Mouse (Mus musculus): Measurements from ENCODE around the gene Inhbe. TPM values are rescaled to one million over a fixed set of nuclear protein-coding genes. Genes with fewer than 3 reads are reported as not detected.

Gene Inhbe
- polyA plus RNA-seq, 1 experiment from 2014 or later, result 0.08 TPM

- no peaks in the 10 kb centered on the region for H3K36me3 ChIP-seq
- no peak for ATAC-seq (ENCODE audit: low FRiP score)
- H3K4me3 ChIP-seq, result no peak overlapping the region
- H3K4me2 ChIP-seq (replicated peaks), result no peak overlapping the region
- H3K9me3 ChIP-seq (replicated peaks), result no peaks in the 10 kb centered on the region
- no peak overlapping the region for H3K9ac ChIP-seq
- H3K4me1 ChIP-seq, result no peaks in the 10 kb centered on the region
- H3K27ac ChIP-seq, result no peak overlapping the region
- WGBS, result 83% methylated on average over 3 of the region's 3 CpGs
- no peaks in the 10 kb centered on the region for H3K27me3 ChIP-seq
Measured at GRCm38 (mm10) chr10:127360714-127361113, 6.5 kb upstream of the Inhbe start.

DNA sequence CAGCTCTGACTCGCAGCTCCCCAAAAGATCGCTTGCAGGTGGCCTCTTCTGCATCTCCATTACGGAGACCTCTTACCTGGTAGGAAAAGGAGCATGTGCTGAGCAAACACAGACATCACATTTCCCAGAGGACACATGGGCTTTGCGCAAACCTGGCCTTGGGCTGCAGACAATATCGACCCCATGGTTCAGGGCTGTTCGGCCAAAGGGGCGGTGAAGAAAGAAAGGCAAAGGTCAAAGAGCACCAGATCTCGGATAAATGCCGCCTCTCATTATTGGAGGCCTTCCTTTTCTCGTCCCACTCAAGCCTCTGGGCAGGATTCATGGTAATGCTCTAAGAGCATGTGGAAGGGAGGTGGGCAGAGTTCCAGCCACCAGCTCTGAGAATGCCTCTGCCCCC lies 1.1 kb upstream of the Inhbe start:
- no peak overlapping the region for H3K27ac ChIP-seq
- H3K27me3 ChIP-seq, result peaks cover 5% of the 10 kb centered on the region; the same call in 1 of the 2 replicates
- H3K4me2 ChIP-seq (replicated peaks), result no peak overlapping the region
- H3K36me3 ChIP-seq, result no peaks in the 10 kb centered on the region
- peaks cover 5% of the 10 kb centered on the region; the same call in 1 of the 2 replicates for H3K4me1 ChIP-seq
- H3K4me3 ChIP-seq, result no peak overlapping the region
- no peak overlapping the region for H3K9ac ChIP-seq
- WGBS, result 42% methylated on average over 10 of the region's 10 CpGs
- H3K9me3 ChIP-seq (replicated peaks), result no peaks in the 10 kb centered on the region
- no peak for ATAC-seq (ENCODE audit: low FRiP score)

DNA sequence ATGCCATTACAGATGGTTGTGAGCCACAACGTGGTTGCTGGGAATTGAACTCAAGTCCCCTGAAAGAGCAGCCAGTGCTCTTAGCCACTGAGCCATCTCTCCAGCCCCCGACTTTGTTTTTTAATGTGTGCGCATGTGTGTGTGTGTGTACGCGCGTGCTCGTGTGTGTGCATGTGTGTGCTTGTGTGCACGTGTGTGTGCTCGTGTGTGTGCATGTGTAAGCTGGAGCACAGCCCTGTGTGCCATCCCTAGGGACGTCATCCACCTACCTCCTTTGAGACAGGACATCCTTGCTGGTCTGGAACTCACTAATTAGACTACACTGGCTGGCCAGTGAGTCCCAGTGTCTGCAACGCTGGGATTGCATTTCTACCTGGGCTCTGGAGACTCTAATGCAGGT lies 1.4 kb downstream of the Inhbe start:
- 90% methylated on average over 11 of the region's 11 CpGs for WGBS
- H3K36me3 ChIP-seq, result no peaks in the 10 kb centered on the region

GRCm38 (mm10) chr10:127352187-127352586 lies 2.0 kb downstream of the Inhbe start:
- no peak overlapping the region for H3K9ac ChIP-seq
- peaks cover 8% of the 10 kb centered on the region; the same call in 1 of the 2 replicates for H3K27me3 ChIP-seq
- H3K4me1 ChIP-seq, result peaks cover 5% of the 10 kb centered on the region; the same call in 1 of the 2 replicates
- H3K4me3 ChIP-seq, result no peak overlapping the region
- H3K9me3 ChIP-seq (replicated peaks), result no peaks in the 10 kb centered on the region
- no peak overlapping the region for H3K4me2 ChIP-seq (replicated peaks)
- ATAC-seq (ENCODE audit: low FRiP score), result no peak
- H3K36me3 ChIP-seq, result no peaks in the 10 kb centered on the region
- H3K27ac ChIP-seq, result no peak overlapping the region
- 87% methylated on average over 9 of the region's 9 CpGs for WGBS

More for the DNA sequence above, 1.4 kb downstream of the Inhbe start:
- peaks cover 5% of the 10 kb centered on the region; the same call in 1 of the 2 replicates for H3K4me1 ChIP-seq
- no peak for ATAC-seq (ENCODE audit: low FRiP score)
- no peaks in the 10 kb centered on the region for H3K9me3 ChIP-seq (replicated peaks)
- H3K4me2 ChIP-seq (replicated peaks), result no peak overlapping the region
- no peak overlapping the region for H3K4me3 ChIP-seq
- H3K27me3 ChIP-seq, result peaks cover 8% of the 10 kb centered on the region; the same call in 1 of the 2 replicates
- H3K9ac ChIP-seq, result no peak overlapping the region
- no peak overlapping the region for H3K27ac ChIP-seq

DNA sequence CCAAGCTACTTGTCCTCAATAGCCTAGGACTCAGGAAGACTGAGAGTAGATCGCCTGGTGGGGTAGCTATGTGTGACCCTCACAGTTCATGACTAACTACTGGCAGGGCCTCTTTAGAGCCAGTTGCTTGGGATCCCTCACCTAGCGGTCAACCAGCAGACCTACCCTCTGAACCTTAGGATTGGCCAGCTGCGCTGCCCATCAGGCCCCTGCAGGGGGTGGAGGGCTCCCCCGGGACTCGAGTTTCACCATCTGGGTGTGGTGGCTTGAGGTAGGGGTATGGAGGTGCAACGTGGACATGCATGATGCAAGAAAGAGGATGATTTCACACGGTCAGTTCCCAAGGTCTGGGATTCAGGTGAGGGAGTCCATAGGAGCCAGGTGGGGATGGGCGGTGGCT lies 2.5 kb downstream of the Inhbe start:
- Histone ChIP-seq H3K27me3 (peaks cover 8% of the 10 kb centered on the region; the same call in 1 of the 2 replicates), H3K36me3 (no peaks in the 10 kb centered on the region), H3K4me3 (no peak overlapping the region), H3K9ac (no peak overlapping the region), H3K9me3 (replicated peaks) (no peaks in the 10 kb centered on the region), H3K4me1 (peaks cover 5% of the 10 kb centered on the region; the same call in 1 of the 2 replicates), H3K4me2 (replicated peaks) (no peak overlapping the region), H3K27ac (no peak overlapping the region)
- no peak for ATAC-seq (ENCODE audit: low FRiP score)
- 66% methylated on average over 8 of the region's 8 CpGs for WGBS

DNA sequence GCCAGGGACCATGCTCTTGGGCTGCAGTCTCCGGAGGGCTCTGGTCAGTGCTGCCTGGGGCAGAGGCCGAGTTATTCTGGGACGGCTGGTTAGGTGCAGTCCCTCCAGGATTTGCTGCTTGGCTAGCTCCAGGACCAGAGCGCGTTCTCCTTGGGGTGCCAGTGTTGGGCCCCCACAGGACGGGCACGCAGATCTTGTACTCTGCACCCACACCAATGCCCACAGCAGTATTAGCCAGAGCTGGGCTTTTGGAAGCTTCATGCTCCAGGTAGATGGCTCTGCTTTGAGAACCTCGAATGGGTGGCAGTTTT lies 3.0 kb downstream of the Inhbe start:
- no peak overlapping the region for H3K27ac ChIP-seq
- peaks cover 5% of the 10 kb centered on the region; the same call in 1 of the 2 replicates for H3K4me1 ChIP-seq
- no peak for ATAC-seq (ENCODE audit: low FRiP score)
- 81% methylated on average over 8 of the region's 8 CpGs for WGBS
- H3K9me3 ChIP-seq (replicated peaks), result no peaks in the 10 kb centered on the region
- H3K4me3 ChIP-seq, result 0 out of 2 replicates have a peak overlapping the region, but pooled peaks have one; percentile 9
- 0 out of 2 replicates have a peak overlapping the region, but pooled peaks have one; percentile 18 for H3K9ac ChIP-seq
- H3K4me2 ChIP-seq (replicated peaks), result peak overlapping the region; percentile 46
- no peaks in the 10 kb centered on the region for H3K36me3 ChIP-seq
- peaks cover 8% of the 10 kb centered on the region; the same call in 1 of the 2 replicates for H3K27me3 ChIP-seq

DNA sequence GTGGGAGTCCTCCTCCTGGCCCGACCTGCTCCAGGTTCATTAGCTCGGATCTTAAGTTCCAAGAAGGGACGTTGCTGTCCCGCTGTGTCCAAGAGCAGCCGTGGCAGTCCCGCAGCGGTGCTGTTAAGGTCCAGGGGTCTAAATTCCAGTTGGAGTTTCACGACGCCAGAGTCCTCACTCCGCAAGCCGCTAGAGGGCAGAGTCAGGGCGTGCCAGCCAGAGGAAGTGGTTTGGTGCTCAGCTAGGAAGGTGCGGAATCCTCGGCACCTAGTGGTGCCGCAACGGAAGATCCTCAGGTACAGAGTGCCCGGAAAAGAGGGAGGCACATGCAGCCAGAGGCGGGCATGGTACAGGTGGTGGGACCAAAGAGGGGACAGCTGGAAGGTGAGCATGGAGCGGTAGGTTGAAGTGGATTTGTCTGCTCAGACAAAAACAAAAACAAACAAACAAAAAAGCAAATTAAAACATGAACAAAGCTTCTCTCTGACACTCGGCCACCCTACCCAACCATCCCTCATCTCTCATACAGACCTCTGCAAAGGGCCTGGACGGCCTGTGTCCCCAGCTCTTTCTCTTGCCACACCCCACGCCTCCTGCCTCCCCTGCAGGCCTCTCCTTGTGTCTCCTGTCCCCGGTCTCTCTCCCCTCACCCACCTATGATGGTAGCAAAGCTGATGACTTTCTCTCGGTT lies 3.5 kb downstream of the Inhbe start:
- H3K36me3 ChIP-seq, result no peaks in the 10 kb centered on the region
- 0 out of 2 replicates have a peak overlapping the region, but pooled peaks have one; percentile 33 for H3K9ac ChIP-seq
- H3K9me3 ChIP-seq (replicated peaks), result no peaks in the 10 kb centered on the region
- peak; percentile 64 for ATAC-seq (ENCODE audit: low FRiP score)
- peak overlapping the region; percentile 46 for H3K4me2 ChIP-seq (replicated peaks)
- peak overlapping the region; percentile 9; the same call in 1 of the 2 replicates for H3K4me3 ChIP-seq
- peaks cover 8% of the 10 kb centered on the region; the same call in 1 of the 2 replicates for H3K27me3 ChIP-seq
- H3K4me1 ChIP-seq, result peaks cover 5% of the 10 kb centered on the region; the same call in 1 of the 2 replicates
- 15% methylated on average over 24 of the region's 24 CpGs for WGBS
- no peak overlapping the region for H3K27ac ChIP-seq

DNA sequence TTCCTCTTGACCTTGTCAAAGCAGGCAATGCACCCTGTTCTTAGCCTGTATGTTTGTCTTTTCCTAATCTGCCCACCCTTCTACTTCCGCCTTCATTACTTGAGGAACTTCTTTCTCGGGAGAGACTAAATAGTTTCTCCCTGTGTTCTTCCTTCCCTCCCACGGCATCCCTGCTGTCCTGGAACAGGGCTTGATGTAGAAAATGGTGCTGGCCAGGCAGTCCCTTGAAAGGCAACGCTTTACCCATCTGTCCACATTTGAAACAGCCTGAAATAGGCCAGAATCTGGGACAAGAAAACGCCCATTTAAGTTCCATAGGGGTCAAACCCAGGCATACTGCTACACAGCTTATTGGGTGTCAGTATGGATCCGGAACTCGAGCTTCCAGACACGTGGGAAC lies 4.4 kb downstream of the Inhbe start:
- 79% methylated on average over 8 of the region's 8 CpGs for WGBS
- peaks cover 8% of the 10 kb centered on the region; the same call in 1 of the 2 replicates for H3K27me3 ChIP-seq
- H3K4me1 ChIP-seq, result peaks cover 5% of the 10 kb centered on the region; the same call in 1 of the 2 replicates

GRCm38 (mm10) chr10:127348957-127349356 lies 5.3 kb downstream of the Inhbe start:
- 65% methylated on average over 4 of the region's 4 CpGs for WGBS
- Histone ChIP-seq H3K4me1 (peaks cover 5% of the 10 kb centered on the region; the same call in 1 of the 2 replicates), H3K27ac (no peak overlapping the region), H3K9me3 (replicated peaks) (no peaks in the 10 kb centered on the region), H3K4me3 (no peak overlapping the region), H3K4me2 (replicated peaks) (no peak overlapping the region), H3K9ac (no peak overlapping the region), H3K36me3 (no peaks in the 10 kb centered on the region), H3K27me3 (peaks cover 8% of the 10 kb centered on the region; the same call in 1 of the 2 replicates)
- no peak for ATAC-seq (ENCODE audit: low FRiP score)

More for the DNA sequence above, 4.4 kb downstream of the Inhbe start:
- no peak overlapping the region for H3K9ac ChIP-seq
- ATAC-seq (ENCODE audit: low FRiP score), result no peak
- H3K4me2 ChIP-seq (replicated peaks), result no peak overlapping the region
- no peak overlapping the region for H3K27ac ChIP-seq
- H3K36me3 ChIP-seq, result no peaks in the 10 kb centered on the region
- H3K4me3 ChIP-seq, result no peak overlapping the region
- no peaks in the 10 kb centered on the region for H3K9me3 ChIP-seq (replicated peaks)

- peaks cover 19% of the 10 kb centered on the region for H3K4me1 ChIP-seq
- no peak overlapping the region for H3K27ac ChIP-seq
- no peaks in the 10 kb centered on the region for H3K36me3 ChIP-seq
- H3K9ac ChIP-seq, result no peak overlapping the region
- H3K4me2 ChIP-seq (replicated peaks), result no peak overlapping the region
- peaks cover 17% of the 10 kb centered on the region for H3K27me3 ChIP-seq
- no peak overlapping the region for H3K4me3 ChIP-seq
- no peaks in the 10 kb centered on the region for H3K9me3 ChIP-seq (replicated peaks)
- no peak for ATAC-seq (ENCODE audit: low FRiP score)
- WGBS, result 88% methylated on average over 3 of the region's 3 CpGs
Measured at GRCm38 (mm10) chr10:127346173-127346572, 8.0 kb downstream of the Inhbe start.

DNA sequence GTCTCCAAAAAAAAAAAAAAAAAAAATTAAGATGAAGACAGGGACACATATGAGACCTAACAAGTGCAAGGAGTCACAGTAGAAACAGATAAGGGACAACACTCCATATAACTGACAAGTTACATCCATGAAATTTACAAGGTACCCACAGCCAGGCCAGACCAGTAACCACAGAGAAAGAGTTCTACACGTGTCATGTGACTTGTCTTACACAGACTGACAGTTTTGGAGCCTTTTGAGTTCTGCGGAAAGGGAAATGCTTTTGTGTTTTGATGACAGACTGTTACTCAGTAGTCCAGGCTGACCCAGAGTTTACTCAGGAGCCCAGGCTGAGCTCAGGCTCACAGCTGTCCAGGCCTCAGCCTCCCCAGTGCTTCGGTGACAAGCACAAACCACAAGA lies 11.2 kb downstream of the Inhbe start:
- Histone ChIP-seq H3K4me2 (replicated peaks) (no peak overlapping the region), H3K36me3 (no peaks in the 10 kb centered on the region), H3K27me3 (peaks cover 33% of the 10 kb centered on the region), H3K27ac (no peak overlapping the region), H3K4me3 (no peak overlapping the region), H3K9me3 (replicated peaks) (no peaks in the 10 kb centered on the region), H3K9ac (no peak overlapping the region), H3K4me1 (peaks cover 35% of the 10 kb centered on the region)
- WGBS, result 77% methylated on average over 3 of the region's 3 CpGs
- ATAC-seq (ENCODE audit: low FRiP score), result no peak

GRCm38 (mm10) chr10:127341891-127342639 lies 12.1 kb downstream of the Inhbe start, which contains the start of gene Gli1:
Gli1 (minus strand) TSS chr10:127341974.
- 0% methylated on average over 29 of the region's 29 CpGs for WGBS
- Histone ChIP-seq H3K36me3 (no peaks in the 10 kb centered on the region), H3K27me3 (peaks cover 38% of the 10 kb centered on the region), H3K9ac (peak within 1 kb of the TSS; percentile 51), H3K9me3 (replicated peaks) (no peaks in the 10 kb centered on the region), H3K4me3 (peak within 1 kb of the TSS; percentile 40), H3K27ac (peak within 1 kb of the TSS; percentile 48; the same call in 1 of the 2 replicates), H3K4me2 (replicated peaks) (peak within 1 kb of the TSS; percentile 66), H3K4me1 (peaks cover 37% of the 10 kb centered on the region)
- ATAC-seq (ENCODE audit: low FRiP score), result peak; percentile 35; the same call in 1 of the 2 replicates

All from hindbrain, embryonic 12.5 days (tissue).